Mouse (Mus musculus): Measurements from ENCODE around the gene Hist1h2bp.
"Not testable (repeated sequence)": the region's sequence is repeated elsewhere in the genome, so short reads cannot be mapped to it uniquely, and the experiment has no call there.

The Hist1h2bp gene

DNA sequence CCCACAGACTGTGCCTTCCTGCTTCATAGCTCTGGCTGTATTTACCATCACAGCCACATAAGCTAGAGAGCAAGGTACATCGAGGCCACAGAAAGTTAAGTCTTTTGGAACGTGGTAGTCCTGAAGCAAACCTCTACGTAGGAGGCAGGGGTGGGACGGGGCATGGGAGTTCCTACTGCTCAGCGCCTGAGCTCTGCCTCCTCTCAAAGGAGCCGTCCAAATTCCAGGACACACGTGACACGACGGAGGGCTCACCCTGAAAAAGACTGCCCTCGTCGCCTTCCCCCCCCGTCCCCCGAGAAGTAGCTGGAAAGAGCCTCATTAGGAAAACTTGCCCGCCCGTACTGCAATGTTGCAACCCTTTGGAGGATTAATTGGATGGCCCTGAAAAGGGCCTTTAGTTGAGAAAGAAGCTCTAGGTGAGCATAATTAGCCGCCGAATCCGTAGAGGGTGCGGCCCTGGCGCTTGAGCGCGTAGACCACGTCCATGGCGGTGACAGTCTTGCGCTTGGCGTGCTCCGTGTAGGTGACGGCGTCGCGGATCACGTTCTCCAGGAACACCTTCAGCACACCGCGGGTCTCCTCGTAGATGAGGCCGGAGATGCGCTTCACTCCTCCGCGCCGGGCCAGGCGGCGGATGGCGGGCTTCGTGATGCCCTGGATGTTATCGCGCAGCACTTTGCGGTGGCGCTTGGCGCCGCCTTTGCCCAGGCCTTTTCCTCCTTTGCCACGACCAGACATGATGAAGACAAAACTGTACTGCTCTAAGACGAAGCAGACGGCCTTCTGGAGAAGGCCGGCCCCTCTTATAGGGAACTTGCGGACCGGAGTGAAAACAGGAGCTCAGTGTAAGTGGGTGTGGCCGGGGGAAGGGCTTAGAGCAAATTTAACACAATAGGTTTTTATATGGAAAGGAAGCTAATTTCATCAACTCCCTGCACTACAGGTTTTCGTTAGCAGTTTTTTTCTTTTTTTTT, 44.4 kb downstream of the Hist1h2bp start, which contains the start of gene Hist1h4n:
Hist1h4n (minus strand) TSS at position 779 of the 977 bp plus-strand sequence.
- TF ChIP-seq GATA4 (IDR thresholded peaks at IDR 0.05; ENCODE audit: insufficient replicate concordance, low read length): not testable (repeated sequence)

GRCm38 (mm10) chr13:21833461-21833860, 46.2 kb downstream of the Hist1h2bp start, which contains the start of the genes Hist1h2ap and Hist1h2br:
Gene Hist1h2ap, minus strand, starts transcription at chr13:21833507.
Gene Hist1h2br, plus strand, starts transcription at chr13:21833743.
- TF ChIP-seq GATA4 (IDR thresholded peaks at IDR 0.05; ENCODE audit: insufficient replicate concordance, low read length): not testable (repeated sequence)
